Mouse (Mus musculus): ENCODE measurements at regions not wholly inside any gene's neighbourhood (a gene's known extent, or its start where the extent isn't known, plus 50 kb on each side); places are given as distances from the start of the nearest gene placed in this dataset.

DNA sequence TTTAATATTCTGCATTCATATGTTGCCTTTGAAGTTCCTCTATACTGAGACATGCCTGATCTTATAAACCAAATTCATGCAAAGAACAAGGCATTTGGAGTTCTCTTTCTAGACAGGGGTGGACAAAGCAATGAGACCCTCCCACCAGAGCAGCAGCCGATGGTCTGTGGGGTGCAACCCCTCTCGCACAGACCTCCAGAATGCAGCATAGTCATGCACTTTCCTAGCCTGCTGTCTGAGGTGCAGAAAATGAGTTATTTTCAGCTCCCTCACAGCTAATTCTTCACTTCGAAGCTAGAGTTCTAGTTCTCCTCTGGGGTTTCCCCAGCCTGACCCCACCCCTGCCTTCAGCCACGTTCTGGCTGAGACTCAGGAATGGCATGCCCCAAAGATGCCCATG is 288.6 kb upstream of the Pitx2 start:
- H3K9ac ChIP-seq (replicated peaks), result no peak overlapping the region
- no peaks in the 10 kb centered on the region for H3K36me3 ChIP-seq
- H3K27ac ChIP-seq, result no peak overlapping the region
- no peak overlapping the region for H3K4me3 ChIP-seq (replicated peaks)
- no peak for ATAC-seq (ENCODE audit: insufficient number of reproducible peaks, insufficient read depth, low FRiP score, low TSS enrichment, low read depth)
- 34% methylated on average over 4 of the region's 4 CpGs for whole genome bisulfite sequencing
- H3K4me2 ChIP-seq, result no peak overlapping the region
- H3K9me3 ChIP-seq, result no peaks in the 10 kb centered on the region
- no peaks in the 10 kb centered on the region for H3K27me3 ChIP-seq
- no peaks in the 10 kb centered on the region for H3K4me1 ChIP-seq (replicated peaks)

- H3K9me3 ChIP-seq, result no peaks in the 10 kb centered on the region
- H3K27me3 ChIP-seq, result no peaks in the 10 kb centered on the region
- no peak overlapping the region for H3K4me2 ChIP-seq
- no peak overlapping the region for H3K27ac ChIP-seq
- no peak overlapping the region for H3K9ac ChIP-seq (replicated peaks)
- ATAC-seq (ENCODE audit: insufficient number of reproducible peaks, insufficient read depth, low FRiP score, low TSS enrichment, low read depth), result no peak
- H3K4me1 ChIP-seq (replicated peaks), result no peaks in the 10 kb centered on the region
- H3K36me3 ChIP-seq, result no peaks in the 10 kb centered on the region
- H3K4me3 ChIP-seq (replicated peaks), result no peak overlapping the region
Measured at GRCm38 (mm10) chr3:128921428-128921827, 278.2 kb upstream of the Pitx2 start.

GRCm38 (mm10) chr3:128922150-128922549 is 277.5 kb upstream of the Pitx2 start:
- ATAC-seq (ENCODE audit: insufficient number of reproducible peaks, insufficient read depth, low FRiP score, low TSS enrichment, low read depth), result no peak
- no peak overlapping the region for H3K4me3 ChIP-seq (replicated peaks)
- no peaks in the 10 kb centered on the region for H3K4me1 ChIP-seq (replicated peaks)
- H3K9ac ChIP-seq (replicated peaks), result no peak overlapping the region
- H3K4me2 ChIP-seq, result no peak overlapping the region
- WGBS, result 65% methylated on average over 4 of the region's 4 CpGs
- no peaks in the 10 kb centered on the region for H3K9me3 ChIP-seq
- no peaks in the 10 kb centered on the region for H3K36me3 ChIP-seq
- no peak overlapping the region for H3K27ac ChIP-seq
- H3K27me3 ChIP-seq, result no peaks in the 10 kb centered on the region

DNA sequence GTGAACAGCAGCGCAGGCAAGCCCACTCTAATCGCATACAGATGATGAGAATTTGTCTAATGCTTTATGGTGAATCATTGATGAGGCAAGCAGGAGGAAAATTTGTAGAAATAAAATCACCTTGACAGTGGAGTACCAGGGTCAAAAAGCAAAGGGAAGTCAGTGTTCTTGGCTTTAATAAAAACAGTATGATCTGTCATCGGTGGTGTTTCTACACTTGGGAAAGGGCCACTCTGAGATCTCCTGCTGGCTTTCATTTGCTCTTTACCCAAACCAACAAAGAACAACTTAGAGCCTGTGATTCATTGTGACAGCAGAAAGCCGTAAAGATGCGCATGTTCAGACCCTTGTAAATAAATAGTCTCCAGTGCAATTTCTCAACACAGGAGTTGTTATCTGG is 261.1 kb upstream of the Pitx2 start:
- WGBS, result 25% methylated on average over 5 of the region's 5 CpGs
- no peak overlapping the region for H3K4me2 ChIP-seq
- ATAC-seq (ENCODE audit: insufficient number of reproducible peaks, insufficient read depth, low FRiP score, low TSS enrichment, low read depth), result no peak
- H3K27ac ChIP-seq, result no peak overlapping the region
- no peaks in the 10 kb centered on the region for H3K4me1 ChIP-seq (replicated peaks)
- no peaks in the 10 kb centered on the region for H3K9me3 ChIP-seq
- no peak overlapping the region for H3K9ac ChIP-seq (replicated peaks)
- H3K36me3 ChIP-seq, result no peaks in the 10 kb centered on the region
- no peaks in the 10 kb centered on the region for H3K27me3 ChIP-seq
- H3K4me3 ChIP-seq (replicated peaks), result no peak overlapping the region

GRCm38 (mm10) chr3:128941156-128941555 is 258.5 kb upstream of the Pitx2 start:
- ATAC-seq (ENCODE audit: insufficient number of reproducible peaks, insufficient read depth, low FRiP score, low TSS enrichment, low read depth), result no peak
- no peaks in the 10 kb centered on the region for H3K27me3 ChIP-seq
- no peak overlapping the region for H3K27ac ChIP-seq
- no peaks in the 10 kb centered on the region for H3K9me3 ChIP-seq
- no peak overlapping the region for H3K9ac ChIP-seq (replicated peaks)
- H3K4me1 ChIP-seq (replicated peaks), result no peaks in the 10 kb centered on the region
- no peak overlapping the region for H3K4me3 ChIP-seq (replicated peaks)
- no peak overlapping the region for H3K4me2 ChIP-seq
- 70% methylated on average over 2 of the region's 2 CpGs for WGBS
- no peaks in the 10 kb centered on the region for H3K36me3 ChIP-seq

DNA sequence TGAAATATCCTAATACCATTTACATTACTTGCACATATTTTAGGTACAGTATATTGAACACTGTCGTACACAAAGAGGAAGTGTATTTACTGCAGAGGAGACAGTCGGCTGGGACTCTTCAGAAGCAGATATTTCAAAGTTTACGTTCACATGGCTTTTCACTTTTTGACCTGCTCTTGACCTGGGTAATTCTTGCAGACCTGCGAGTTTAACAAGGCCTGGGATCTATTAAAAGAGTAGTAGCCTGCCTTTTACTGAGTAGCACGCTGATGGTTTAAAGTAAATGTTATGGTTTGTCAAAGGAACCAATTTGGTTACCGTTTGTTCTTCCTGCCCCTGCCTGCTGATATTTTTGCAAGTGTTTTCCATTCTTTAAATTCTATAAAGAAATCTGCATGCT is 255.0 kb upstream of the Pitx2 start:
- peaks cover 5% of the 10 kb centered on the region; the same call in 1 of the 2 replicates for H3K27me3 ChIP-seq
- H3K4me3 ChIP-seq (replicated peaks), result no peak overlapping the region
- H3K36me3 ChIP-seq, result no peaks in the 10 kb centered on the region
- no peaks in the 10 kb centered on the region for H3K4me1 ChIP-seq (replicated peaks)
- ATAC-seq (ENCODE audit: insufficient number of reproducible peaks, insufficient read depth, low FRiP score, low TSS enrichment, low read depth), result no peak
- no peaks in the 10 kb centered on the region for H3K9me3 ChIP-seq
- WGBS, result 14% methylated on average over 6 of the region's 6 CpGs
- no peak overlapping the region for H3K27ac ChIP-seq
- no peak overlapping the region for H3K9ac ChIP-seq (replicated peaks)
- no peak overlapping the region for H3K4me2 ChIP-seq

GRCm38 (mm10) chr3:128954886-128955285 is 244.8 kb upstream of the Pitx2 start:
- Histone ChIP-seq H3K4me2 (no peak overlapping the region), H3K27ac (no peak overlapping the region), H3K4me3 (replicated peaks) (no peak overlapping the region), H3K9ac (replicated peaks) (no peak overlapping the region), H3K9me3 (no peaks in the 10 kb centered on the region), H3K4me1 (replicated peaks) (no peaks in the 10 kb centered on the region), H3K27me3 (no peaks in the 10 kb centered on the region), H3K36me3 (no peaks in the 10 kb centered on the region)
- WGBS, result 95% methylated on average over 8 of the region's 8 CpGs
- ATAC-seq (ENCODE audit: insufficient number of reproducible peaks, insufficient read depth, low FRiP score, low TSS enrichment, low read depth), result no peak

DNA sequence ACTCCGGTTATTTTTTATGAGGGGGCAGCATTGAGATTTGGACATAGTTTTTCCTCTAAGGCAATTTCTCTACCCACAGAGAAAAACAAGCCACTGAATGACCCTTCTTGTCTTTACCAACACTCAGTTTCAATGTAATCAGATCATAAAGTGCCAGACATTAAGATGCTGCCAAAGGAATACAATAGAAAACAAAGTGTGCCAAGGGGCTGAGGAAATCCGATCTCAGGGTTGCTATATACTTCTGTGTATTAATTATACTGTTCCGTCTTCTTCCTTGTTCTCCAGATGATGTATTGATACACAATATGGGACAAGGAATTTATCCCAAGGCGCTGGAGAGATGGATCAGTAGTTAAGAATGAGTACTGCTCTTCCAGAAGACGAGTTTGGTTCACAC is 222.9 kb upstream of the Pitx2 start:
- Histone ChIP-seq H3K36me3 (no peaks in the 10 kb centered on the region), H3K27me3 (no peaks in the 10 kb centered on the region), H3K9ac (replicated peaks) (no peak overlapping the region), H3K9me3 (no peaks in the 10 kb centered on the region), H3K4me3 (replicated peaks) (no peak overlapping the region), H3K27ac (no peak overlapping the region), H3K4me2 (no peak overlapping the region), H3K4me1 (replicated peaks) (no peaks in the 10 kb centered on the region; the same call in 1 of the 2 replicates)
- no peak for ATAC-seq (ENCODE audit: insufficient number of reproducible peaks, insufficient read depth, low FRiP score, low TSS enrichment, low read depth)
- 83% methylated on average over 5 of the region's 5 CpGs for WGBS

- Histone ChIP-seq H3K4me2 (no peak overlapping the region), H3K4me3 (replicated peaks) (no peak overlapping the region), H3K4me1 (replicated peaks) (no peaks in the 10 kb centered on the region), H3K27ac (no peak overlapping the region), H3K9ac (replicated peaks) (no peak overlapping the region), H3K36me3 (no peaks in the 10 kb centered on the region), H3K27me3 (no peaks in the 10 kb centered on the region), H3K9me3 (no peaks in the 10 kb centered on the region)
- ATAC-seq (ENCODE audit: insufficient number of reproducible peaks, insufficient read depth, low FRiP score, low TSS enrichment, low read depth), result no peak
- WGBS, result 79% methylated on average over 17 of the region's 17 CpGs
Measured at GRCm38 (mm10) chr3:128990183-128990912, 209.3 kb upstream of the Pitx2 start.

DNA sequence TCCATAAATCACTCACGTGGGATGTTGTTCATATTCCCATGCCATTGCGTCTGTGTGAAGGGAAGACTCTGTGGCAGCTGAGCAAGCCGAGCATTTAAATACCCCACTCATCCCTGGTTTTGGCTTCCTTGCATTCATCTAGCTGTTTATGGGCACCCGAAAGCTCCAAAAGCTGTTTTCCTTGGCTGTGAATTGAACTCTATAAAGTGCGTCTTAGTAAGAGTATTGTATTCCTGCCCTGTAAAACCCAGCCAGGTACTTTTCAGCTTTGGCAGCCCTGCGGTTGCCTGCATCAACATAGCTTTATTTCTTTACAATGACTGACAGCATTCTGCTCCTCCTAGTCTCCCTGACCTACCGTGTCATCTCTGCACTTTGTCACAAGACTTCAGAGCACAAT is 196.8 kb upstream of the Pitx2 start:
- Histone ChIP-seq H3K4me1 (replicated peaks) (0 out of 2 replicates have a peak, but pooled peaks cover 6% of the 10 kb centered on the region), H3K36me3 (no peaks in the 10 kb centered on the region), H3K4me3 (replicated peaks) (no peak overlapping the region), H3K9ac (replicated peaks) (no peak overlapping the region), H3K27me3 (no peaks in the 10 kb centered on the region), H3K27ac (no peak overlapping the region), H3K9me3 (no peaks in the 10 kb centered on the region), H3K4me2 (no peak overlapping the region)
- no peak for ATAC-seq (ENCODE audit: insufficient number of reproducible peaks, insufficient read depth, low FRiP score, low TSS enrichment, low read depth)
- WGBS, result 52% methylated on average over 7 of the region's 7 CpGs

DNA sequence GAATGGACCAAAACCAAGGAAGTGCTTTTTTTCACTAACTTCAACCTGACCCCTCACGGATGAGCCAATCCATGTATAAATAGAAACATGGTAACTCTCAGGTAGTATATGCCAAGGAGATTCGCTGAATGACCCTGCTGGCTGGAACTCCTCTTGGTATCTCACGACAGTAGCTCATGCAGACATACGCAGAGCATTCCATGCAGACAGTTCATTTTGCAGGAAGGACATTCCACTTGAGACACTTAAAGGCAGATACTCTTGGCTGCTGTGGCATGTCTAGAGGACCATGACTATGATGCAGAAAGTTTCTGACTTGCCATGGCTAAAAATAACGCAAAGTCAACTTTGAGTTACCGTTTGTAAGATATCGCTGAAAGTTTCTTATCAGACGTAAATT is 195.6 kb upstream of the Pitx2 start:
- H3K4me2 ChIP-seq, result no peak overlapping the region
- H3K27ac ChIP-seq, result no peak overlapping the region
- no peak overlapping the region for H3K4me3 ChIP-seq (replicated peaks)
- H3K9ac ChIP-seq (replicated peaks), result no peak overlapping the region
- ATAC-seq (ENCODE audit: insufficient number of reproducible peaks, insufficient read depth, low FRiP score, low TSS enrichment, low read depth), result no peak
- H3K9me3 ChIP-seq, result no peaks in the 10 kb centered on the region
- no peaks in the 10 kb centered on the region for H3K27me3 ChIP-seq
- H3K4me1 ChIP-seq (replicated peaks), result 0 out of 2 replicates have a peak, but pooled peaks cover 6% of the 10 kb centered on the region
- 93% methylated on average over 8 of the region's 8 CpGs for WGBS
- H3K36me3 ChIP-seq, result no peaks in the 10 kb centered on the region

DNA sequence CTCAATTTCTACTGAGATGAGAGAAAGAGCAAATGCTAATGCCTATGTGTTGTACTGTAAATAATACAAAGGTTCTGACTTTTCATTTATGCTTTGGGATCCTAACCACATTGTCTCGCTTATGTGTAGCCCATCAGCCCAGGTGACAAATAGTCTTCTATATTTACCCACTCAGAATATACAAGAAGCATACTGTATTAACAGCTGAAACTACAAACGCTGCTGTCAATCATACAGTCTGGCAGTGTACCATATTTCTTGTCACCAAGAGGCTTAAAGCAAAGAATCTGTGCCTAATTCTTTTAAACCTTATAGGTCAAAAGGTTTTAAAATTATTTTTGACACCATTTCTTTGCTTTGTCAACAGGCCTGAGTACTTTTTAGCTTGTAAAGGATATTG is 160.8 kb upstream of the Pitx2 start:
- H3K4me3 ChIP-seq (replicated peaks), result no peak overlapping the region
- no peak overlapping the region for H3K4me2 ChIP-seq
- H3K36me3 ChIP-seq, result no peaks in the 10 kb centered on the region
- no peaks in the 10 kb centered on the region for H3K27me3 ChIP-seq
- 80% methylated on average over 2 of the region's 2 CpGs for WGBS
- no peak overlapping the region for H3K9ac ChIP-seq (replicated peaks)
- ATAC-seq (ENCODE audit: insufficient number of reproducible peaks, insufficient read depth, low FRiP score, low TSS enrichment, low read depth), result no peak
- H3K9me3 ChIP-seq, result no peaks in the 10 kb centered on the region
- H3K27ac ChIP-seq, result no peak overlapping the region
- H3K4me1 ChIP-seq (replicated peaks), result no peaks in the 10 kb centered on the region

Measured in limb, embryonic 12.5 days (tissue).